Mouse (Mus musculus): ENCODE data around the gene Naip5.
"Not testable (repeated sequence)": the region's sequence is repeated elsewhere in the genome, so short reads cannot be mapped to it uniquely, and the experiment has no call there.

Gene Naip5

DNA sequence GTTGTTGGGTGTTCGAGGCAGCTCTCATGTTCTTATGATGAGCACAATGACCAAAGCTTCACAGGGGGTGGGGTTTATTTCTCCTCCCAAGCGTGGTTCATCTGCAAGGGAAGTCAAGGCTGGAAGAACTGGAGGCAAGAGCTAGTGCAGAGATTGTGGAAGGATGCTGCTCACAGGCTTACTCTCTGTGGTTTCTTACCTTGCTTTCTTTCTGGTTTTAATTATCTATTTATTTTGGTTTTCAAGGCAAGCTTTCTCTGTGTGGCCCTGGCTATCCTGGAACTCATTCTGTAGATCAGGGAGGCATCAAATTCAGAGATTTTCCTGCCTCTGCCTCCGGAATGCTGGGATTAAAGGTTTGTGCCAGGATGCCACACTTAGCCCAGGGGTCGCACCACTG lies at the start of gene Naip5:
Naip5 (minus strand) TSS at position 101 of the 400 bp plus-strand sequence.
- not testable (repeated sequence) for DNase-seq (ENCODE audit: low read depth, low spot score)

DNA sequence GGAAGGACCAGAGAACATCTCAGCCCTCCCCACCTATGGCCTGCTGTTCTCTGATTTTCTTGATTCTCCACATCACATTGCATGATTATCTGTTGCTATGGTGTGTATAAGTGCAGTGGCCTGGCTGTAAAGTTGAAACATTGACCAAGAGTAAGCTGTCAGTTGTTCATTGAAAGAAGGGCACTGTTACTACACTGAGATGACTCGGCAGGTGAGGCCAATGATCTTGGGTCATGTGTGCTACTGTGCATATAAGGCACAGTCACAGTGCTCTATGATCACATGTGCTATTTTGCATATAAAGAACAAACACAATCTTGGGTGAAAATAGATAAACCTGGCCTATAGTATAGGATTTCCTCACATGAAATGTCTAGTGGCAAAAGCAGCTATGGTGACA lies 38.5 kb upstream of the Naip5 start:
- DNase-seq (ENCODE audit: low read depth, low spot score) = no peak

DNA sequence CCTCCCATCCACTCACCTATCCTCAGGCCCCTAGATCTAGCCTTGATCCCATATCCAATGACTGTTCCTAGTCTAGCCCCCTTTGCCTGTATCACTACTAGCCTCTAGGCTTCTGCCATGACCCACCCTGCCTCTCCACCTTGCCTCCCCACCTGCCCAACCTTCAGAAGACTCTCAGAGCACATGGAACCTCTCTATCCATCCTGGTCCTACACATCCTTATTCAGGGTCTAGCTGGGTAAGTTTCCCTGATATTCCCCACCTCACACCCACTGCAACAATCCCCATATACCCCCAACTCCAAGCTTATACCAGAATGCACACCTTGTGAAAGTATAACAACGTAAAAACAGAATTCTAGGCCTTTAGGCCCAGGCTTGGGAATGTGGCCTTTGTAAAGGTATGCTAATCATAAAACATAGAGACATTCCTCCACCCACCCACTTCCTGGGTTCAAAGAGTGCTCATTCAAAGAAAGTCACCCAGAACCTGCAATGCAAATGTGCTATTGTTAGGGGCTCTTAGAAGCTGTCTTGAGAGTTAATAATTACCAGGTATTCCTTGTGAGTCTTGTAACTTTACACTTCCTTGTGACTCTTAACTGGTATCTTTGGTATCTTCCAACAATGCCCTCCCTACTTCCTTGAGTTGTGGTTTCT lies 25.5 kb upstream of the Naip5 start:
- DNase-seq (ENCODE audit: low read depth, low spot score) = not testable (repeated sequence)

DNA sequence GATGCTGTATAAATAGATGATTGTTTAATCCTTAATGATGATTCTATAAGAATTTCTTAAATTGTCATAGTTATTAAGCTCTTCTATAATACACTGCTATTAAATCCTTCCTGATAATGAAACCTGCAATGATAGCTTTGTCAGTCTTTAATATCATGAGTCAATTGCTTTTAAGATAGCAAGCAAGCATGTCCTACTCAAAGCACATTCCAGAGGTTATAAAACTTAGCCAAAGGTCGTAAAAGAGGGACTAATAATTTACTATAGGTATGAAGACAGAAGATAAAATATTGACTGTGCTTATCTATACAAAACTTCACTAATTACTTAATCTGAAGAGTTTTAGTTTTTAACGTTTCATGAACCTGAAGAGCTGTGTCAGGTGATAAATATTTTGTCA lies 10.9 kb upstream of the Naip5 start:
- not testable (repeated sequence) for DNase-seq (ENCODE audit: low read depth, low spot score)

DNA sequence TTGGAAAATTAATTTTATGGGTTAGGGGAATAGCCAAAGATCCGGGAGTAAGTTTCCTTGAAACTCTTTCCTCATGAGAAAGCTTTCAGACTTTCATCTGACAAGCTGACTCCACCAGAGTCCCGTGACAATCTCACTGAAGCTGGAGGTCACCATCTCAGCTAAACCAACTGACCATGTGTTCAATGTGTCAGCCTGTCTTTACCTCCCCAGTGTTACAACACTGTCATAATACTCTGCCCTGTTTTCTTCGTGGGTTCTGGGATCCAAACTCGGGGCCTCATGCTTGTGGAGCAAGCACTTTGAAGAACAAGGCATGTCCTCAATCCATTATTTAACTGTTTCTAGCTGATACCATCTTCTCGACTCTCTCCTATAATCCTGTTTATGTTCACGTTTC lies 9.8 kb upstream of the Naip5 start:
- DNase-seq (ENCODE audit: low read depth, low spot score) = not testable (repeated sequence)

DNA sequence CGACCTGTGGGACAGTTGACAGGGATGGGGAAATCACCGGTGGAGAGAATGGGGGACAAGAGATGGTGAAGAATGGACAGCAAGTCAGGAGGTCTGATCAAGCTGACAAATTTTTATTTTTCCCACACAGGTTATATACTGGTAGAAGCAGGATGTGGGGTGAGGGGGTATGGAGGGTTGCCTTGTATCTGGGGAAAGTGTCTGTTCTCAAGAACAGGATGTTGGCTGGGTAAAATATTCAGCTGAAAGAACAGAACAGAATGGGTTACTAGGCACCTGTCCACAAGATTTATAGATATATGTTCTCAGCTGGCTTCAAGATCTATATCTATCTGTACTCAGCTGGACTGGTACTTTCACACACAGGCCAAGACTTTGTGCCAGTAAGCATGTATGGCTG lies 5.8 kb upstream of the Naip5 start:
- not testable (repeated sequence) for DNase-seq (ENCODE audit: low read depth, low spot score)

DNA sequence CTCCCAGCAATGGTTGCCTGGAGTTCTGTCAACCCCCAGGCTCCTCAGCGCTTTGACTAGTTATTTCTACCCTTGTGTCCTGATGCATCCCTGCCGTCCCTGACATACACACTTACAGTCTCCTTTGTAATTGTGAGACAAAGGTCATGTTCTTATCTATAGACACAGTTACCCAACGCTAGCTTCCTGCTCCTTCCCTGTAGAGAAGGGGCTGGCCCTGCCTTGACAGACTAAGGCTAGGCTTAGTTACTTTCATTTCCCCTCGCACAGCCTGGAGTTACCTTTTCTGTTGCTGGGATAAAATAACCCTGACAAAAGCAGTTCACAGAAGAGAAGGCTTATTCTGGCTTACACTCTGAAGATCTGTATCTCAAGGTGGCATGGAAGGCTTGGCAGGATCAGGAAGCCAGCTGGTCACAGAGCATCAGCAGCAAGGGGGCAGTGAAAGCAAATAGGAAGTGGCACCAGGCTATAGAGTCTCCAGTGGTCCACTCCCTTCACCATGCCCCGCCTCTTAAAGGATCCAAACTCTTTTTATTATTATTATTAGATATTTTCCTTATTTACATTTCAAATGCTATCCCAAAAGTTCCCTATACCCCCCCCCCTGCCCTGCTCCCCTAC lies 885 bp upstream of the Naip5 start:
- peak; percentile 19 for DNase-seq (ENCODE audit: low read depth, low spot score)

DNA sequence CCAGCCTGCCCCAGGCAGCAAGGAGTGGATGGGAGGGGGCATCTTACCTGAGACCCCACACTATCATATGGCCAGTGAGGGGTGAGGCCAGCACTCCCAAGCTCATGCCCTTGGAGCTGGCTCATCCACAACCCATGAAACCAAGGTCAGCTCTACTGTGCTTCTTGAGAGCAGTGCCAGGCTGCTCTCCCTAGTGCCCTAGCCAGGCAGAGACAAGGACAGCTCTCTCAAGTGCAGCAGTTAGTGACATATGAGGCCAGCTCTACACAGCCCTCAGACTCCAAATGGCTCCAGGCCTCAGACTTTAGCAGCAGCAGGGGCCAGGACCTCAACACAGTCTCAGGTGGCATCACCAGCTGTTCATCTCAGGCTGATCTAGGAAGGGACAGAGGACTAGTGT lies 2.4 kb downstream of the Naip5 start:
- DNase-seq (ENCODE audit: low read depth, low spot score) = no peak

DNA sequence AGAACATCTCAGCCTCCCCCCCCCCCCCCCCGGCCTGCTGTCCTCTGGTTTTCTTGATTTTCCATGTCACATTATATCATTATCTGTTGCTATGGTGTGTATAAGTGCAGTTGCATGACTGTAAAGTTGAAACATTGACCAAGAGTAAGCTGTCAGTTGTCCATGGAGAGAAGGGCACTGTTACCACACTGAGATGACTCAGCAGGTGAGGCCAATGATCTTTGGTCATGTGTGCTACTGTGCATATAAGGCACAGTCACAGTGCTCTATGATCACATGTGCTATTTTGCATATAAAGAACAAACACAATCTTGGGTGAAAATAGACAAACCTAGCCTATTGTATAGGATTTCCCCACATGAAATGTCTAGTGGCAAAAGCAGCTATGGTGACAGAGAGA lies 32.4 kb downstream of the Naip5 start:
- DNase-seq (ENCODE audit: low read depth, low spot score) = not testable (repeated sequence)

DNA sequence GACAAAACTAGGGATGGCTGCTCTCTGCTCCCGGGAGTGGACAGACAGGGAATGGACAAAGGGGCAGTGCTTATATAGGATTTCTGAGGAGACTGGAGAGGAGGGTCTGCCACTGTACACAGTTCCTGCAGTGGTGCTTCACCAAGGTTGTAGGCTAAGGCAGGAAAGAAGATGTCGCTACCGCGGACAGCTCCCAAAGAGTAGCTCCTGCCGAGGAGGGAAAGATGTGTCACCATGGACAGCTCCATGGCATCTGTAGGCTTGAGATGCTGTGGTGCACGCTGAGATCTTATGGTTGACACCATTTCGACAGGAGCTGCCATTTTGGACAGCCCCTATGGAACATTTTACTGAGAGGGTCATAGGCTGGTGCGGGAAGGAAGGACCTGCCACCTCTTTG lies 35.6 kb downstream of the Naip5 start:
- peak; percentile 86 for DNase-seq (ENCODE audit: low read depth, low spot score)

DNA sequence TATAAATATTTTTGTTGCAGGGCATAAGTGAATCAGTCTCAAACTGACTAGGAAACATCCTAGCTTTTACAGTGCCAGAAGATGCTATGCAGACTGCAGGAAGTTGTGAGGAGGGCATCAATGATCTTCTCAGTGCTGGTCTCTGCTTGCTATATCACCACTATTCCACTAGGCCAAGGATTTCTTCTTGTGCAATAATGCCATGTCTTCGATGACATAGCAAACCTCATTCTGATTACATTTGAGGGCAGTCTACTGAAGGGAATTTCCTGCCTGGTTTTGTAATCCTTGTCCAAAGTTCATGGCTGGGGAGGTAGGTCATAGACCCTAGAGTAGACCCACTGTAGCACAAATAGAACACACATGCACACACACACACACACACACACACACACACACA lies 42.8 kb downstream of the Naip5 start:
- DNase-seq (ENCODE audit: low read depth, low spot score) = no peak

DNA sequence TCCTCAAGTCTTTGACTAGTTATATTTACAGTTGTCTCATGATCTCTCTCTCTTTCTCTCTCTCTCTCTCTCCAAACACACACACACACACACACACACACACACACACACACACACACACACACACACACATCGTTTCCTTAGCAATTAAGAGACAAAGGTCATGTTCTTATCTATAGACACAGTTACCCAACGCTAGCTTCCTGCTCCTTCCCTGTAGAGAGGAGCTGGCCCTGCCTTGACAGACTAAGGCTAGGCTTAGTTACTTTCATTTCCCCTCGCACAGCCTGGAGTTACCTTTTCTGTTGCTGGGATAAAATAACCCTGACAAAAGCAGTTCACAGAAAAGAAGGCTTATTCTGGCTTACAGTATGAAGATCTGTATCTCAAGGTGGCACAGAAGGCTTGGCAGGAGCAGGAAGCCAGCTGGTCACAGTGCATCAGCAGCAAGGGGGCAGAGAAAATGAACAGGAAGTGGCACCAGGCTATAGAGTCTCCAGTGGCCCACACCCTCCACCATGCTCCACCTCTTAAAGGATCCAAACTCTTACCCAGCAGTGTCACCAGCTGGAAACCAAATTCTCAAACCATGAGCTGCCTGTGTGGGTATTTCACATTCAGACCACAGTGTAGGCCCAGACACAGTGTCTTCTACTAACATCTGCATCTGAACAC lies 44.3 kb downstream of the Naip5 start, which contains the start of gene Naip2:
Naip2 (minus strand) TSS at position 434 of the 675 bp plus-strand sequence.
- peak; percentile 49 for DNase-seq (ENCODE audit: low read depth, low spot score)

DNA sequence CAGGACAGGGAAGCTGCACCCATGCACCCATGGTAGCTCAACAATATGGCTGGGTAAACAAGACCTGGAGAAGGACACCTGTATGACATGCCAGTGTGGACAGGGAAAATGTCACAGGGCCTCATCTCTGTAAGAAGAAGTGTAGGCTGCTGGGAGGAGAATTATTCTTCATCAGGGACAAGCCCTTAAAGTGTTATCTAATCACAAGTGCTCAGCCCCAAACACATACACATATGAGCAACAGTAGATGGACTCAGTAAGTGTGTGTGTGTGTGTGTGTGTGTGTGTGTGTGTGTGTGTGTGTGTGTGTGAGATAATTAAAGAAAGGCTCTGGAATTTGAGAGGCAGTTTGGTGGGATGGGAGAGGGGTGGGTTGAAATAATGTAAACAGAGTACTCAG lies 45.3 kb downstream of the Naip5 start:
- DNase-seq (ENCODE audit: low read depth, low spot score) = no peak

DNA sequence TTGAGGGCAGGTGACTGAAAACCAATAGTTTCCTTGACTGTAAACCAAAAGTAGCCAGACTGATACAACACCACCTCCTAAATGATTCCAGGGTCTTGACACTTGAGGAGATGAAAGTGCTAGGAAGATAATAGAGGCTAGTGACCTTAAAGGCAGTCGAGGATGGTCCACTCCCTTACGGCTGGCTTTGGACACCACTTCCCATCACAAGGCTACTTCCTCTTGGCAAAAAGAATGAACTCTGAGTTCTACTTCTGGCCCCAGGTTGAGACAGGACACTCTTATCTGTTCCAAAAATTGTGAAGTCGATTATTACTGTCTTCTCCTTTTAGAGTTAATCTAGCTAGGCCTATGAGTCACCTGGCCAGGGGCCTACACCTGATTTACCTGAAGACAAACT lies 50.7 kb downstream of the Naip5 start:
- no peak for DNase-seq (ENCODE audit: low read depth, low spot score)

DNA sequence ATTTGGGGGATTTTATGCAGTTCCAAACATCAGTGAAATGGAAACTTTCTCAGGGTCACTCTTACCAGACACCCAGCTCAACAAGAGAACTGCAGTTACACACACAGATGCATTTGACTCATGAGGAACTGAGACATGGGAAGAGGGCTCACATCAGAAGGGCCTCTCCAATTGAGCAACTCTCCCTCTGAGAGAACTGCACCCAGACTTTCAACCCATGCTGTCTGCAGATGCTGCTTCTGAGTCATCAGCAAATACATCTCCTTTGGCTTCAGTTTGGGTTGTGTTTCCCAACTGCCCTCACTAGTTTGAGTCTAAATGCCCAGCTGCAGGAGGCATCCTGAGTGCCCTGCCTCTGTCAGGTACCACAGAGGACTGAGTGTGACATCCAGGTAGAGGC lies 63.0 kb downstream of the Naip5 start:
- DNase-seq (ENCODE audit: low read depth, low spot score) = peak; percentile 70

DNA sequence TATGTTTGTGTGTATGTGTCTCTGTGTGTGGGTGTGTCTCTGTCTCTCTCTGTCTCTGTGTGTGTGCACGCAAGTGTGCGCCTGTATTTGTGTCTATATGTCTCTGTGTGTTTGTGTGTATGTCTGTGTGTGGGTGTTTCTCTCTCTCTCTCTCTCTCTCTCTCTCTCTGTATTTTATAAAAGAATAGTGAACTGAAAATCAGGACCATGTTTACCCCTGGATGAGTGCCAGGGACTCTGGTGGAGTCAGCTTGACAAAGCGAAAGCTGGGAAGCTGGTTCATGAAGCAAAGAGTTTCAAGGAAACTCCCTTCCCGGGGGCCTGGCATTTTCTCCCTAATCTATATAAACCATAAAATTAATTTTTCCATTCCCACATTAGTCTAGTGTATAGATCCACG lies 71.8 kb downstream of the Naip5 start:
- not testable (repeated sequence) for DNase-seq (ENCODE audit: low read depth, low spot score)

DNA sequence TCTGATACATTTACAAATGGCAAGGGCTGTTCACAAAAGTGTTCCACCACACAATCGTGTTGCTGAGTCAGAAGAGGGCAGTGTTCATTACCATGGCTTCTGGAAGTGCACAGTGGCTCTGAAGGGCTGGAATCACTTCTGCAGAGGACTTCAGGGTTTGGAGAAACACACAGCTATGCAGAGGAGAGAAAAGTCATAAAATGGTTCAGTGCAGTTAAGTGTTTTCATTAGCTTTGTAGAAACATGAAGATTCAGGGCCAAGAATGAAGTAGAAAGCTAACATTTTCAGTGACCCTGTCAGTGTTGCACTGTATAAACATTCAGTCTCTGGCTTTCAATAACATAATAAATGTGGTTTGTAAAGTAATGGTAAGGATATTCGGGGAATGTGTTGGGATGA lies 79.7 kb downstream of the Naip5 start:
- DNase-seq (ENCODE audit: low read depth, low spot score) = not testable (repeated sequence)

DNA sequence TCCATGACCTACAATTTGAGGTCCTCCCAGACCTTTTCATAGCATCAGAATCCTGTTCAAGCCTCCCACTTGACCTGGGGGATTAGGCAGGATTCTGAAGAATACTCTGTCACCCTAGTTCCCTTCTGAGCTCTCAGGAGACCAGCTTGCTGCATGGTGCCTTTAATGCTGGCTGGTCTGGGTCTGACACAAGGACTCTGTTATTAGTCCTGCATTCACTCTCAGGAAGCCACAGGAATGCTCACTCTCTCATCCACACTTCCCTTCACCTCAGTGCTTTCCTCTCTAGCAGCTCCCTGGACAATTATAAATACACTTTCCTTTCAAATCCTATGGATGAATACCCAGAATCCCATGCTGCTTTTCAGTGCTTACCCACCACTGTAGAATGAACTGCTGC lies 83.7 kb downstream of the Naip5 start:
- not testable (repeated sequence) for DNase-seq (ENCODE audit: low read depth, low spot score)

Measured in 3T3-L1 (cell line).